Mouse (Mus musculus): Measurements from ENCODE around the gene Ccdc159.

The Ccdc159 gene

DNA sequence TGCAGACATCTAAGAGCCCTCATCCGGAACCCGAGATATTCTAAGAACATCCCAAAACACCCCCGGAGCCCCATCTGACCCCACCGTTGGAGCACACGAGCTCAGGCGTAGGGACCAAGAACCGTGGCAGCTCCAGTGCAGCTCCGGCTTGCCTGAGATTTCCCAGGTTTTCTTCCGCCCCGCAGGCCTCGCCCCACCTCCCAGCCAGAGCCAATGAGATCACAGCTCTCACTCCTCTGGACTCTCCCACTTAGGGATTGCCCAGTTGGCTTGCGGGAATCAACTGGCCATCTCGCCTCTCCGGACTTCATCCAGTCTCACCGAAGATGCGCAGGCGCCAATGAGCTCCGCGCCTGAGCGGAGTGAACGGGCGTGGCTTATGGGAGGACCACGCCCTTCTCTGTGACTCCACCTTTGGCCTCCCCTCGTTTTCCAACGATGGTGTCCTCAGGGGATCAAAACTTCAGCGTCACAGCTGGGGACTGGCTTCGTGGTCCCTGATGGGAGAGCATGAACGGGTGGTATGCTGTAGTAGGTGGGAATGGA lies at the start of gene Ccdc159, which contains the start of gene Tmem205:
Gene Ccdc159, plus strand, starts transcription at position 264 of the 546 bp plus-strand sequence.
Gene Tmem205, minus strand, starts transcription at position 349 of the 546 bp plus-strand sequence.
- DNase-seq = peak; percentile 95 to 98

DNA sequence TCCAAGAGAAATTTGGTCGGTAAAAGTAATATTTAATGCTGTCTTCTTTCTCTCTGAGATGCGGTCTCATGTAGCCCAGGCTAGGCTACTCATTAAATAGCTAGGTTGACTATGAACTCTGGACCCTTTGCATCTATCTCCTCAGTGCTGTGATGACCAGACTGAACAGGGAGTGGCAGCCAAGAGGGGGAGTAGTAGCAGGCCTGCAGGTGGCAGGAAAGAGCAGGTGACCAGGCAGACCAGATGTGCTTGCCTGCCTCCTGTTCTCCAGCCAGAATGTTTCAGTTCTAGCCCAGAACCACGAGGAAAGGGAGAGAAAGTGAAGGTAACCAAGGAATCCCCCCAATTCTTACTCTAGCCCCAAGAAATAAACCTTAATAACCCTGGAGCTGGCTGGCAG lies 38.0 kb upstream of the Ccdc159 start:
- DNase-seq = no peak

DNA sequence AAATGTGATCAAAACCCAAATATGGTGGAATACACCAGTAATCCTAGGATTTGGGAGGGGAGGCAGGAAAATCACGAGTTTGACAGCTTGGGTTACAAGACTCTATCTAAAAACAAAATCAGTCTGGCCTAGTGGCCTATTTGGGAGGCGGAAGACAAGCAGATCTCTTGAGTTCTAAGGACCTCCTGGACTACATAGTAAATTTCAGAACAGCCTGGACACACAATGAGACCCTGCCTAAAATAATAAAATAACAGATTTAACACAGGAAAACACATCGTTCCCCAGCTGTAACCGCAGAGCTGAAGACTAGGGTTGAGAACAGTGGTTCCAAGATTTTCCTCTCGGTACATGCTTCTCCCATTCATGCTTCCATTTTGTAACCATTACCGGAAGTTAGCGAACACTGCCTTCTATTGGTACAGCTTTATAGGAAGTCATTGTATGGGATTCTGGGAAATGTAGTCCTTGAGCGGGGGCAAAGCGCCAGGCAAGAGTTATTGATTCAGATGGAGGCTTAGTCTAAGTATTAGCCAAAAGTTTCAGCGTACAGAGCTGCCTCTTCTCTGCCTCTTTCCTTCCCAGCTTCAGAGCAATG lies 25.9 kb upstream of the Ccdc159 start:
- DNase-seq = peak; percentile 70 to 76

DNA sequence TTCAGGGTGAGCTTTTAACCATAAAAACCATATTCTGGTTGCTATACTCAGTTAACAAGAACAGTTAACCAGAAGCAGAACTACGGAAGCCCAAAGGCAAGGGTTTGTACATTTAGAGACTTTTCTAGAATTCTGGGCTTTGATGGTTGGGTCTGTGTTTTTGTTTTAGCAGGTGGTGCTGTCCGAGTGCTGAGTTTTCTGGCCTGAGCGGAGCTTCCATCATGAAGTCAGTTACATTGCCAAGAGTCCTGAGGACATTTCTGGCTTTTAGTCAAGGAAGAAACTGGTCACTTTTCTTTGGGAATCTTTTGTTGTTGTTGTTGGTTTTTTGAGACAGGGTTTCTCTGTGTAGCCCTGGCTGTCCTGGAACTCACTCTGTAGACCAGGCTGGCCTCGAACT lies 23.2 kb upstream of the Ccdc159 start:
- DNase-seq = no peak

DNA sequence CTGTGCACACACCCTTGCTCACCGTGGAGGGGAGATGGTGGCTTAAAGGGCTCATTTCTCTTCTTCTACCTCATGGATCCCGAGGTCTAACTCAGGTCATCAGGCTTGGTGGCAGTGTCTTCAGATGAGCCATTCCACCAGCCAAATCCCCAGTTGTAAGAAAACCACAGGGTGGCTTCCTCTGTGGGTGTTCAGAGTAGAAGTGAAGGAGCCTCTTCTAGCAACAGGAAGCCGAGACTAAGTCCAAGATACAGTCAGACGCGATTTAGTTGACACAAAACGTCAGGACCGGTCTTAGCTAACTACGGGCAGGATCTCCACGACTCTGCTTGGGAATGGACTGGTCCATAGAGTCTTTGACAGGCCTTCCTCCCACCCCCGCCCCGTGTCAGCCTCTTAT lies 19.1 kb upstream of the Ccdc159 start:
- DNase-seq = no peak

DNA sequence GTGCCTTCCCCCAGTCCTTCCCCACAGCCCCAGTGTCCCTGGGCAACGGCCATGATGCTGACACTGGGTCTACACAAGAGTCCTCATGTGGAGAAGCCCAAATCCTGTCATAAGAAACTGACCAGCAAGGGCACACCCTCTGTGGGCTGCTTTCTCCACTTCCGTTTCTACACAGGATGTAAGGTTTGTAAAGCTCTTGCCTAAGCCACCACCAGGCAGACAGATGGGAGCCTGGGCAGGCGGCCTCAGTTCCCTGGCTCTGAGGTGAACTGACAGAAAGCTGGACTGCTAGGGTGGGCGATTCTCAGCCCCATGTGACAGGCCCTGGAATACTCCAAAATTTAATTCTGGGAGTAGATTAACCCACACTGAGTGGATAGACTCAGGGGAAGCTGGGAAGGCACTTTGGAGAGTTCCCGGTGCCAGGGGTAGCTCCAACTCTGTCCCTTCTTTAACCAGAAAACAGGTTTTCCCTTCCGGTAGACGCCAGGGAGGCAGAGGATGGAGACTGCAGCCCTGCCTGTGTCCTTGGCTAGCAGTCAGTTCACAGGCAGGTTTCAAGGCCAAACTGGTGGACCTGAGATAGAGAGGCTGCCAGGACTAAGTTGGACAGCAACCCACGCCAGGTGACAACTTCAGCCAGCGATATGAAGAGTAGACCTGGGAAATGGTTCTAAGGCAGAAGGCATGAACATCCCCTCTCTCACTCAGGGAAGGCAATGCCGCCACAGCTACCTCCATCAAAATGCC lies 17.6 kb upstream of the Ccdc159 start:
- DNase-seq = no peak

DNA sequence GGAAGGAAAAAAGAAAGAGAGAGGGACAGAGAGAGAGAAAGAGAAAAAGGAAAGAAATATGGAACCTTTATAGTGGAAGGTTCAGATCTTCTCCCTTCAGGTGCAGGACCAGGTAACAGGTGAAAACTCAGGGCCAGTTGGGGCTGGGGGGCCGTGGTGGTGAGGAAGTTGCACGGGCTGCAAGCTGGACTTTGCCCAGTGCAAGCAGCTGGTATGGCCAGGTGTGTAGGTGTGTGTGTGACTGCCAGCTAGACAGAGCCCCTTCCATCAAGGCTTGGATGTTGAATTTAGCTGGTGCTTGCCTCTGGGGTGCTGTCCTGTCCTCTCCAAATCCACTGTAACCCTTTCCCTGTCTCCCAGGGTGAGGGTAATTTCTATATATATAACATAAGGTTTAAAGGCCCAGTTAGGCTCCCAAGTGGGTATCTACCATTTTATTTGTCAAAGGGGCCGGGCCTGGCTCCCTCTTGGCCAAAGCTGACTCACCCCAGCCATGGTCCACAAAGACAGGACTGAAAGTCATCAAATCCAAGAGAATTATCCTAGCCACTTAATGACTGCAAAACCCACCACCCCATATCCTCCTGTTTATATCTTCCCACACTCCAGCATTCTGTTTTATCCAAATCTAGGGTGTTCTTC lies 10.3 kb upstream of the Ccdc159 start:
- no peak for DNase-seq

DNA sequence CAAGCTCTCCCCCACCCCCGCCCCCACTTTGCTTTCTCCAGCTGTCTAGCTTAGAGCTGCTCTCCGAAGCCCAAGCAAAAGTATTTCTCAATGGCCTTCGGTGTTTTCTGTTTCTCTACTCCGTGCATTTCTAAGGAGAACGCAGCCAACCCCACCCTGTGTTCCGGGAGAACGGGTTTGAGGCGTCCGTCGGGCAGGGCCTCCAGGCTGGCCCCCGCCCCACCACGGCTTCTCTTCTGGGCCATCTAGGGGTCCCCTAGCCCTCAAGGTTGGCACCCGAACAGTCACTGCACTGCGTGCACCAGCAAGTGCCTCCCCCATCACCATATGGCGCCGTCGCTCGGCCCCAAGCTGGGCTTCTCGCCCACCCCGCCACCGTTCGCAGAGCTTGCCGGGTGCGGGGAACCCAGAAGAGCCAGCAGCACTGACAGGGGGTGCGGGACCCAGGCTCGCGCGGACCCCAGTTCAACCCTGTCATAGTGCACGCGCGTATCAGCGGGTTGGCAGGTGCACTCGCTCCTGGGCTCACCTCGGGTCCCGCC lies 9.7 kb upstream of the Ccdc159 start:
- peak in 1 of 2 experiments; percentile 24 for DNase-seq

DNA sequence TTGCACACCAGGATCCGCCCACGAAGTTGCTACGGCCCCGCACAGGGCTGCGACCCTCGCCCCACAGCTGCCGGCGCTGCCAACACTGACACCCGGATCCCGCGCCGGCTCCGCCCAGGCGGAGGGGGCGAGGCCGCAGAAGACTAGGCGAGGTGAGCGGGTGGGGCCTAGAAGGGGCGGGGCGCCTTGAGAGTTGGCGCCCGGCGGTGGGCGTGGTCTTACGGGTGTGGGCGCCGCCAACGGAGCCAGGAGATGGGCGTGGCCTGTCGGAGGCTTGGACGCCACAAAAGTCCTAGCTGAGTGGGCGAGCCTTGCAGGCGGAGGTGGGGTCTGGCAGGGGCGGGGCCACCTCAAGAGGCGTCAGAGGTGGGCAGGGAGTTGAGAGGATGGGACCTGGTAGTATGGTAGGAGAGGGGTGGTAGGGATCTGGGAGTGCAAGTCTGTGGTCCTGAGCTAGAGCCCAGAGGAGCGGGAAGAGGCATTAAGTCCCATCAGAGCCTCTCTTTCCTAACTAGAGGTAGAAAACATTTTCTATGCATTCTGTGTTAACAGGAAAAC lies 9.2 kb upstream of the Ccdc159 start, which contains the start of gene Rab3d:
Gene Rab3d, minus strand, starts transcription at position 158 of the 558 bp plus-strand sequence.
- peak; percentile 96 to 97 for DNase-seq

DNA sequence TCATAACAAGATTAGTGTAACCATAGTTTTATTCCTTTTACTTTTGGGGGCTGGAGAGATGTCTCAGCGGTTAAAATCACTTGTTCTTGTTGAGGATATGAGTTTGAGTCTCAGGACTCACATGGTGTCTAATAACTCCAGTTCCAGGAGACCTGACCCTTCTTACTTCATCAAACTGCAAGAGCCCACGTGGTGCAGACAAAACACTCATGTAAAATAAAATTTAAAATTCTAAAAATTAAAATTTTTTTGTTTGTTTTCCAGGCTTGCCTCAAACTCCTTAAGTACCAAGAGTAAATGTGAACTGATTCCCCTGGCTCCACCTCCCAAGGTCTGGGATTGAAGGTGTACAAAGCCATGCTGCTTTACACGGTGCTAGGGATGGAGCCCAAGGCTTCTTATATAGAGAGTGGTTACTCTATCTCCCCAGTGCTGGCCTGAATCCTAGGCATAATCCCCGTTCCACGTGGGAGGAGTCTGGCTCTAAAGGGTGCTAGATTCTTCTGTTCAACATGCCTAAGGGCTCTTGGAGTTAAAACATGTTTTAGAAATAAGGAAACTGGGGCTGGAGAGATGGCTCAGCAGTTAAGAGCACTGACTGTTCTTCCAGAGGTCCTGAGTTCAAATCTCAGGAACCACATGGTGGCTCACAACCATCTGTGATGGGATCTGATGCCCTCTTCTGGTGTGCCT lies 8.4 kb upstream of the Ccdc159 start:
- no peak for DNase-seq

DNA sequence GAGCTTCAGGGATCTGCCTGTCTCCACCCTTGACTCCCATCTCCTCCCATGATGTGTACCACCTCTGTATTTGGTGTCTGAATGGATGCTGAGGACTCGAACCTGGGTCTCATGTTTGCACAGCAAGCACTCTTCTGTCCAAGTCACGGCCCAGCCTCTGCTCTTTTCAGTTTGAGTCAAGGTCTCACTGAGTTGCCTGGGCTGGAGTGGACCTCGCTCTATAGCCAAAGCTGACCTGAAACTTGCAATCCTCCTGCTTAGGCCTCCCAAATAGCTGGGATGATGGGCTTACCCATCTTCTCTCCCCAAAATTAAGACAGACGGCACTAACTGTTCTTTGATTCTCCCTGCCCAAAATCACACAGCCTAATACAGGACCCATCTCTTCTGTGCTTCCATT lies 4.2 kb upstream of the Ccdc159 start:
- DNase-seq = no peak

DNA sequence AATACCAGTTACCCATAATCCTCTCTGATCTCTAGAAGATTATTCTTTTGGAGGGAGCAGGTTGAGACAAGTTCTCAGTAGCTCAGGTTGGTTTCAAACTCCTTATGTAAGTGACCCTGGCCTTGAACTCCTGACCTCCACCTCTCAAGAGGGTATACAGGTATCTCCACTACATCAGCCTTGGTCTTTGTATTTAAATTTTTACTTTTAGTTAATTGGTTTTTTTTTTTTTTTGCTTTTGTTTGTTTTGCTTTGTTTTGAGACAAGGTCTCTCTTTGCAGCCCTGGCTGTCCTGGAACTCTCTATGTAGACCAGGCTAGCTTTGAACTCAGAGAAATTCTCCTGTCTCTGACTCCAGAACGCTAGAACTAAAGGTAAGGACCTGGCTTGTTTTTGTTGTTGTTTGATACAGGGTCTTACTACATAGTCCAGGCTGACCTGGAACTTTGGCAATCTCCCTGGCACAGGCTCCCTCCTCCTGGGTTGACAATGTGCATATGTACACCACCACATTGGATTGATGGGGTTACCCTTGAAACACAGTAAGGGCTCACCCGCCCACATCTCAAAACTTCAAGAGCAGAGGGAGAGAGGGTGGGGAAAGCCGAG lies 3.7 kb upstream of the Ccdc159 start:
- DNase-seq = no peak

DNA sequence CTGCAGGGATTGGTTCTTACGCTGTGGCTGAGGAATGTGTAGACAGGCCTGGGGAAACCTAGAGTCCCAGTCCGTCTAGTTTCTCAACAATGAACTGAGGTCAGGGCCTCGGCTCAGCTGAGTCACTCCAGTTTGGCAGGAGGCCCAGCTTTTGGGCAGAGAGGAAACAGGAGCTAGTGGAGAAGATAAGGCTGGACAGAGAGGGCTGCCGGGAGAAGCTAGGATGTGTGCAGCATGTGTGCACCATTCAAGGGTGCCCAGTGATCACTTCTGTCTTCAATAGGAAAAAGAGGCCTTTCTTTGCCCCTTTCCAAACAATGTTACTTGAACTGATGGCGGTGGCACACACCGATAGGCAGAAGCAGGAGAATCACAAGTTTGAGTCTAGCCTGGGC lies 3.2 kb upstream of the Ccdc159 start:
- peak; percentile 88 to 90 for DNase-seq

DNA sequence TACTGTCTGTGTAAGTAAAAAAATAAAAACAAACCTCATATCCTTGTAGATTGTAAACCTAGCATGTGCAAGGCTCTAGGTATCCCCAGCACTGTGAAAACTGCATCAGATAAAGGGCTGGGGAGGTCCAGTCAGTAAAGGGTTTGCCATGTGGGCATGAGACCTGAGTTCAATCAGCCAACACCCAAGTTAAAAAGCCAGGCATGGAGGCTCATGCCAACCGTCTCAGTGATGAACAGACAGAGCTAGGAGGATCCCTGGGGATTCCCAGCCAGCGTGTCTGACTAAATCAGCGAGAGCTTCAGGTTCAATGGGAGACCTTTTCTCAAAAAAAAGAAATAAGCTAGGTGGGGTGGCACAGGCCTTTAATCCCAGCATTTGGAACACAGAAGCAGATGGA lies 2.2 kb upstream of the Ccdc159 start:
- DNase-seq = no peak

DNA sequence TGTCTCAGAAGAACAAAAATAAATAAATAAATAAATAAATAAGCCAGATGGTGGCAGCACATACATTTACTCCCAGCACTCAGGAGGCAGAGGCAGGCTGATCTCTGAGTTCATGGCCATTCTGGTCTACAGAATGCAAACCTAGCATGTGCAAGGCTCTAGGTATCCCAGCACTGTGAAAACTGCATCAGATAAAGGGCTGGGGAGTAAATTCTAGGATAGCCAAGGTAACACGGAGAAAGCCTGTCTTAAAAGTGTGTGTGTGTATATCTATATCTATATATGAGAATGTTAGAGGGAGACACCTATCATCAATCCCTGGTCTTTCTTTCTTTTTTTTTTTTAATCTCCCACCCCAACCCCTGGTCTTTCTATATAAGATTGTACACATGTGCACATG lies 1.8 kb upstream of the Ccdc159 start:
- DNase-seq = no peak

DNA sequence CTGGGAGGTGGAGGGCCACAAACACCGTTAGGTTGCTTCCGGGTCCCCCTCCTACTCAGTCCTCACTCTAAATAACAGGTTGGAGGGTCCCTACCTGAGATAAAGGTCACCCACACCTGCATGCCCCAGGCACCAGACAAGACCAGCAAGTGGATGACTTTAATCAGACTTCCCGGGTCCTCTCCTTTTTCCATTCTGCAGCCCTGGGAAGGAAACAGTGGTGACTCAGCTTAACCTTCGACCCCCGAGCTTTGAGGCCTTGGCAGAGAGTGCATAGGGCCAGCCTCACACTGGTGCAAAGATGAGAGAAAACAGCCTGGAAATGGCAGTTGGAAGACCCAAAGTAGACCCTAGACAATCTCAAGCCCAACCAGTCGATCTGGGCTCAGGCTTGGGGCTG lies 1.1 kb upstream of the Ccdc159 start:
- DNase-seq = peak; percentile 34 to 60

DNA sequence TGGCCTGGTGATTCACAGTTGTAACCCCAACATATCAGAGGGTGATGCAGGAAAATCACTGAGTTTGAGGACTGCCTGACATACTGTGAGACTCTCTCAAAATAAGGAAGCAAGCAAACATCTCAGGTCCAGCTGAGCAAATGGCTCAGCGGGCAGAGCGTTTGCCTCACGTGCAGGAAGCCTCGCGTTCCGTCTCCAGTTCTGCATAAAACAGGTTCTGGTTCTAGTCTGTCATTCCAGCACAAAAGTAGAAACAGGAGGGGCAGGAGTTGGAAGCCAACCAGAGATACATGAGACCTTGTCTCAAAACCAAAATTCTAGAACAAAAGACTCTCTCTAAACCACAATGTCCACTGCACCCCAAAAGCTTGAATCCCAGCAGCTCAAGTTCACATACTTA lies 487 bp upstream of the Ccdc159 start:
- peak in 1 of 2 experiments; percentile 30 for DNase-seq

DNA sequence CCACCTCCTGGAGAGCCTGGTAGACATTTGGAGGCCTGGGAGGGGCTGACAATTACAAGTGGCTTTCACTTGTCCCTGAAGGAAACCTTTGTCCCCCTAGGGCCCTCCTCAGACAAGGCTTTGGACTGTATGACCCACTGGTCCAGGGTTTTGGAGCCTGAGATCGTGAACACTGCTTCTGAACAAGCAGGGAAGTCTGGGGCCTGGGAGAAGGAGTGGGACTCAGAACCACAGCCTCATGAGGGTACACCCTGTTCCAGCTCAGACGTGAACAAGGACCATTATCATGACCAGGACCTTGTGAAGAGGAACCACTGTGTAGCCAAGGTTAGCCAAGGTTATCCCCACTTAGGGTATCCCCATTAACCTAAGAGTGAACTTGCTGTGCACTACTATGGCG lies 1.9 kb downstream of the Ccdc159 start:
- no peak for DNase-seq

DNA sequence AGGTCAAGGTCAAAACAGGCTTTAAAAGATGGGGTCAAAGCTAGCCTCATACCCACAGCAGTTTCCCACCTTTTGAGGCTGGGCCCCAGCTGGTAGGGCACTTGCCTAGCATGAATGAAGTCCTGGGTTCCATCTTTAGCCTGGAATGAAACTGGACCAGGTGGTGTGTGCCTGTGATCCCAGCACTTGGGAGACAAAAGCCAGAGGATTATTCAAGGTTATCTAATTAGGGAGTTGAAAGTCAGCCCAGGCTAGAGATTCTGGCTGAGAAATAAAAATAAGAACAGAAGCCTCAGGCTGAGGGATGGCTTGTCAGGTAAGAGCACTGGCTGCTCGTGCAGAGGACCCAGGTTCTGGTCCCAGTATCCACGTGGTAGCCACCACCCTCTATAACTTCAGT lies 4.7 kb downstream of the Ccdc159 start:
- no peak for DNase-seq

DNA sequence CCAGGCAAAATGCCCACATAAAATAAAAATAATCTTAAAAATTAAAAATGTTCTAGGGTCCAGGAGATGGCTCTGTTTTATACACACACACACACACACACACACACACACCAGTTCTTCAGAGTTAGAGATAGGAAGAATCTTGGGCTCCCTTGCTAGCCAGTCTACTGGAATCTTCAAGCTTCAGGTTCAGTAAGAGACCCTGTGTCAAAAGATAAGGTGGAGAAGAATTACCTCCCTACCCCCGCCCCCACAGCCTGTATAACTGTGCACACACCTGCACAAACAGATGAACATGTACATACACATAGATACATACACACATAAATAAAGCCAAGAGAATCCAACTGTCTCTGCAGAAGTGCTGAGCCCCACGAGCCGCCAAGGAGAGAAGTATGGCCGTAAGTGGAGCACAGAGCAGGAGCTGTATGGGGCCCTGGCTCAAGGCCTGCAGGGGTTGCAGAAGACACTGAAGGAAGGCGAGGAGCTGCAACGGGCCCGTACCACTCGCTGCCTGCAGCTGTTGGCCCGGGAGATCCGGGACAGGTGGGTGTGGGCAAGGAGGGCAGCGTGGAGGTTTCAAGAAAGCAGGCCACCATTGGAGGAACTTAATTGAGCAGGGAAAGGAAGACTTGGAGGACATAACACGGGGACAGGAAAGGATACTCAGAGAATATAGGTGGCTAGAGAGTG lies 5.3 kb downstream of the Ccdc159 start:
- DNase-seq = no peak

DNA sequence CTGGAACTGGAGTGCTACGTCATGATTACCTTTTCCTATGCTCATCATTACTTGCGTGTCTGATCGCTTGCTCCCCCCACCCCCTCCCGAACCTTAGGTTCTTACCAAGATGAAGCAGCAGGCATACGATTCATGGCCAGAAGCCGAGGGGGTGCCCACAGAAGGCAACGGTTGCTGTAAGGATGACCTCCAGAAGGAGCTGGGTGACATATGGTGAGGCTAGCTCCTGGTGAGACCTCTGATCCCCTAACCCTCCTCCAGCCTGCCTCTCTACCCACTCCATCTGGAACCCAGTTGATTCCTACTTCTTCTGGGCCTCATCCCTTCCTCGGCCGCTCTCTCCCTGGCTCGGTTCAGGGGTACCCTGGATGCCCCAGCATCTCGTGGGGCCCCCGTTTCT lies 6.8 kb downstream of the Ccdc159 start:
- no peak for DNase-seq
